Mouse (Mus musculus): Measurements from ENCODE around the gene Ppp1r14d. TPM values are rescaled to one million over a fixed set of nuclear protein-coding genes. Genes with fewer than 3 reads are reported as not detected.

The Ppp1r14d gene
- not detected in 2 replicates for polyA plus RNA-seq (2015; fragmentation: Nextera tagmentation; extraction: Ambion mirVana)

GRCm38 (mm10) chr2:119229775-119230704, at the start of gene Ppp1r14d:
Gene Ppp1r14d (minus strand): TSS chr2:119229906.
- no peak for ATAC-seq
- Histone ChIP-seq H3K9me3 (no peaks in the 10 kb centered on the region), H3K36me3 (no peaks in the 10 kb centered on the region), H3K4me2 (replicated peaks) (no peak within 1 kb of the TSS), H3K27me3 (peaks cover 9% of the 10 kb centered on the region), H3K4me3 (replicated peaks) (no peak within 1 kb of the TSS), H3K27ac (no peak within 1 kb of the TSS), H3K4me1 (replicated peaks) (no peaks in the 10 kb centered on the region), H3K9ac (replicated peaks) (no peak within 1 kb of the TSS)
- WGBS, result 83% methylated on average over 6 of the region's 6 CpGs

- 0 out of 2 replicates have a peak, but pooled peaks cover 5% of the 10 kb centered on the region for H3K27me3 ChIP-seq
- H3K9ac ChIP-seq (replicated peaks), result no peak overlapping the region
- H3K4me3 ChIP-seq (replicated peaks), result no peak overlapping the region
- WGBS, result 93% methylated on average over 23 of the region's 23 CpGs
- ATAC-seq, result no peak
- no peak overlapping the region for H3K27ac ChIP-seq
- H3K36me3 ChIP-seq, result no peaks in the 10 kb centered on the region
- no peaks in the 10 kb centered on the region for H3K9me3 ChIP-seq
- H3K4me1 ChIP-seq (replicated peaks), result no peaks in the 10 kb centered on the region
- no peak overlapping the region for H3K4me2 ChIP-seq (replicated peaks)
Measured at GRCm38 (mm10) chr2:119277810-119278209, 48.1 kb upstream of the Ppp1r14d start.

GRCm38 (mm10) chr2:119276926-119277325, 47.2 kb upstream of the Ppp1r14d start:
- no peaks in the 10 kb centered on the region for H3K9me3 ChIP-seq
- no peak overlapping the region for H3K4me2 ChIP-seq (replicated peaks)
- H3K4me1 ChIP-seq (replicated peaks), result no peaks in the 10 kb centered on the region
- no peak for ATAC-seq
- H3K9ac ChIP-seq (replicated peaks), result no peak overlapping the region
- no peak overlapping the region for H3K27ac ChIP-seq
- H3K4me3 ChIP-seq (replicated peaks), result no peak overlapping the region
- H3K27me3 ChIP-seq, result 0 out of 2 replicates have a peak, but pooled peaks cover 5% of the 10 kb centered on the region
- H3K36me3 ChIP-seq, result no peaks in the 10 kb centered on the region
- WGBS, result 84% methylated on average over 7 of the region's 7 CpGs

- Histone ChIP-seq H3K9me3 (no peaks in the 10 kb centered on the region), H3K4me1 (replicated peaks) (peaks cover 14% of the 10 kb centered on the region), H3K27me3 (peaks cover 16% of the 10 kb centered on the region), H3K27ac (no peak overlapping the region), H3K9ac (replicated peaks) (no peak overlapping the region), H3K36me3 (no peaks in the 10 kb centered on the region), H3K4me3 (replicated peaks) (no peak overlapping the region), H3K4me2 (replicated peaks) (no peak overlapping the region)
- 82% methylated on average over 1 of the region's 1 CpGs for WGBS
- no peak for ATAC-seq
Measured at GRCm38 (mm10) chr2:119274126-119274525, 44.4 kb upstream of the Ppp1r14d start.

GRCm38 (mm10) chr2:119270643-119271331, 41.1 kb upstream of the Ppp1r14d start, which contains the start of gene Rhov:
Gene Rhov (minus strand): TSS chr2:119271272.
- peak within 1 kb of the TSS; percentile 83 for H3K9ac ChIP-seq (replicated peaks)
- peak within 1 kb of the TSS; percentile 65 for H3K27ac ChIP-seq
- ATAC-seq, result peak; percentile 88
- H3K9me3 ChIP-seq, result no peaks in the 10 kb centered on the region
- H3K4me3 ChIP-seq (replicated peaks), result peak within 1 kb of the TSS; percentile 76
- peak within 1 kb of the TSS; percentile 84 for H3K4me2 ChIP-seq (replicated peaks)
- WGBS, result under 1% methylated on average over 49 of the region's 49 CpGs
- peaks cover 22% of the 10 kb centered on the region for H3K27me3 ChIP-seq
- no peaks in the 10 kb centered on the region for H3K36me3 ChIP-seq
- H3K4me1 ChIP-seq (replicated peaks), result peaks cover 21% of the 10 kb centered on the region

- 0 out of 2 replicates have a peak, but pooled peaks have one; percentile 2 for ATAC-seq
- H3K9me3 ChIP-seq, result no peaks in the 10 kb centered on the region
- H3K36me3 ChIP-seq, result no peaks in the 10 kb centered on the region
- peak overlapping the region; percentile 76 for H3K4me3 ChIP-seq (replicated peaks)
- peak overlapping the region; percentile 84 for H3K4me2 ChIP-seq (replicated peaks)
- H3K4me1 ChIP-seq (replicated peaks), result peaks cover 21% of the 10 kb centered on the region
- WGBS, result 54% methylated on average over 9 of the region's 9 CpGs
- H3K9ac ChIP-seq (replicated peaks), result peak overlapping the region; percentile 83
- H3K27ac ChIP-seq, result no peak overlapping the region
- H3K27me3 ChIP-seq, result peaks cover 22% of the 10 kb centered on the region
Measured at GRCm38 (mm10) chr2:119270286-119270642, 40.6 kb upstream of the Ppp1r14d start.

GRCm38 (mm10) chr2:119263813-119264212, 34.1 kb upstream of the Ppp1r14d start:
- 85% methylated on average over 5 of the region's 5 CpGs for WGBS
- no peak for ATAC-seq

GRCm38 (mm10) chr2:119262978-119263377, 33.3 kb upstream of the Ppp1r14d start:
- H3K36me3 ChIP-seq, result no peaks in the 10 kb centered on the region
- H3K9ac ChIP-seq (replicated peaks), result no peak overlapping the region
- 45% methylated on average over 8 of the region's 8 CpGs for WGBS
- no peak overlapping the region for H3K4me3 ChIP-seq (replicated peaks)
- H3K9me3 ChIP-seq, result no peaks in the 10 kb centered on the region
- 0 out of 2 replicates have a peak, but pooled peaks cover 5% of the 10 kb centered on the region for H3K27me3 ChIP-seq
- ATAC-seq, result no peak; the same call in 1 of the 2 replicates
- H3K27ac ChIP-seq, result no peak overlapping the region
- H3K4me1 ChIP-seq (replicated peaks), result no peaks in the 10 kb centered on the region
- H3K4me2 ChIP-seq (replicated peaks), result no peak overlapping the region

More at GRCm38 (mm10) chr2:119263813-119264212, 34.1 kb upstream of the Ppp1r14d start:
- H3K27ac ChIP-seq, result no peak overlapping the region
- H3K4me2 ChIP-seq (replicated peaks), result no peak overlapping the region
- no peaks in the 10 kb centered on the region for H3K36me3 ChIP-seq
- no peak overlapping the region for H3K9ac ChIP-seq (replicated peaks)
- H3K9me3 ChIP-seq, result no peaks in the 10 kb centered on the region
- H3K4me1 ChIP-seq (replicated peaks), result peaks cover 4% of the 10 kb centered on the region; the same call in 1 of the 2 replicates
- H3K4me3 ChIP-seq (replicated peaks), result no peak overlapping the region
- H3K27me3 ChIP-seq, result 0 out of 2 replicates have a peak, but pooled peaks cover 5% of the 10 kb centered on the region

- ATAC-seq, result no peak
- Histone ChIP-seq H3K9me3 (no peaks in the 10 kb centered on the region), H3K4me2 (replicated peaks) (no peak overlapping the region), H3K4me3 (replicated peaks) (no peak overlapping the region), H3K27ac (no peak overlapping the region), H3K9ac (replicated peaks) (no peak overlapping the region), H3K4me1 (replicated peaks) (no peaks in the 10 kb centered on the region), H3K27me3 (no peaks in the 10 kb centered on the region), H3K36me3 (no peaks in the 10 kb centered on the region)
- WGBS, result 57% methylated on average over 2 of the region's 2 CpGs
Measured at GRCm38 (mm10) chr2:119261326-119261725, 31.6 kb upstream of the Ppp1r14d start.

GRCm38 (mm10) chr2:119260518-119260917, 30.8 kb upstream of the Ppp1r14d start:
- H3K27ac ChIP-seq, result no peak overlapping the region
- no peaks in the 10 kb centered on the region for H3K36me3 ChIP-seq
- H3K4me3 ChIP-seq (replicated peaks), result no peak overlapping the region
- H3K27me3 ChIP-seq, result peaks cover under 1% of the 10 kb centered on the region; the same call in 1 of the 2 replicates
- no peak overlapping the region for H3K9ac ChIP-seq (replicated peaks)
- no peaks in the 10 kb centered on the region for H3K4me1 ChIP-seq (replicated peaks)
- 71% methylated on average over 1 of the region's 1 CpGs for WGBS
- no peak for ATAC-seq
- H3K4me2 ChIP-seq (replicated peaks), result no peak overlapping the region
- H3K9me3 ChIP-seq, result no peaks in the 10 kb centered on the region

- H3K9me3 ChIP-seq, result no peaks in the 10 kb centered on the region
- H3K36me3 ChIP-seq, result no peaks in the 10 kb centered on the region
- no peak overlapping the region for H3K9ac ChIP-seq (replicated peaks)
- H3K4me1 ChIP-seq (replicated peaks), result 0 out of 2 replicates have a peak, but pooled peaks cover 4% of the 10 kb centered on the region
- no peak overlapping the region for H3K4me3 ChIP-seq (replicated peaks)
- H3K4me2 ChIP-seq (replicated peaks), result no peak overlapping the region
- H3K27ac ChIP-seq, result no peak overlapping the region
- 4% methylated on average over 7 of the region's 7 CpGs for WGBS
- no peak for ATAC-seq
- H3K27me3 ChIP-seq, result peaks cover 20% of the 10 kb centered on the region
Measured at GRCm38 (mm10) chr2:119254976-119255375, 25.3 kb upstream of the Ppp1r14d start.

Measured in midbrain, embryonic 13.5 days (tissue).